Mouse (Mus musculus) fibroblast of lung, adult 2 months (primary cell): Measurements from ENCODE around the gene Gpr34.

Source experiments
- DNase-seq: peaks from one replicate; pipeline ENCODE4 v3.0.0-alpha.2; 2011; ENCODE audit warnings: low read depth

Gene Gpr34

GRCm38 (mm10) chrX:13631599-13632283 lies at the start of gene Gpr34:
Gene Gpr34 (plus strand): TSS chrX:13632089.
- DNase-seq = no peak

DNA sequence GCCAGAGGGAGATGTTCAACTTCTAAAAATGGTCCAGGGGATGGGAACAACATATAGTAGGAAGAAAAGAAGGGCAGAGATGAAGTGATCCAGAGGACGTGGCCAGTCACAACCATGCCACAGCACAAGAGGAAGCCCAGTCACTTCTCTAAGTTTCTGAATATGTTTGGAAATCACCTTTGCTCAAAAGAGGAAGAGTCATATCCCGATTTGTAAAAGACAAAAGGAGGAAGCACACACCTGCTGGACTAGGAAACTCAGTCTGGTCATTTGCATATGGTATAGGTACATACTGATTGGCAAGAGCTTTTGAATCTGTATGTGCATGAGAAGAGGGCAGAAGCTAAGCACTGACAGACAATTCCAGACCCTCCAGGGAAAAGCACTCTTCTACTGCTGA lies 32.5 kb upstream of the Gpr34 start:
- no peak for DNase-seq

- DNase-seq = no peak
These were observed 31.9 kb upstream of the Gpr34 start for GRCm38 (mm10) chrX:13599966-13600365.

DNA sequence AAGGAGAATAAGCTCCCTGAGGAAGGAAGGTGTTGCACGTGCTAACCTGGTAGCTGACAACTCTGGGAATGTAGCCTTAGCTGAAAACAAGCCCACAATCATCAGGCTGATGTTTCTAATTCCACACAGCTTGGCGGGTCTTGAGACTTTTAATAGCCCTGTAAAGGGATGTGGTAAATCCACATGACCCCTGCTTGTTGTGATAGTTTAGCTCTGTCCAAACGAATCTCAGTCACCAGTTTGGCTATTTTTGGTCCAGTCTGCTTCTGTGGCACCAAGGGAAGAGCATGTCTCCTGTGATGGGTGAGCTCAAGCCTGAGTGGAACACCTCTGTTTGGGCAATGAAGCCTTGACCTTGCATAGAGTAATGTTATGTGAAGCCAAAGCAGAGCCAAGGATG lies 25.1 kb upstream of the Gpr34 start:
- no peak for DNase-seq

GRCm38 (mm10) chrX:13607752-13608151 lies 24.1 kb upstream of the Gpr34 start:
- no peak for DNase-seq

DNA sequence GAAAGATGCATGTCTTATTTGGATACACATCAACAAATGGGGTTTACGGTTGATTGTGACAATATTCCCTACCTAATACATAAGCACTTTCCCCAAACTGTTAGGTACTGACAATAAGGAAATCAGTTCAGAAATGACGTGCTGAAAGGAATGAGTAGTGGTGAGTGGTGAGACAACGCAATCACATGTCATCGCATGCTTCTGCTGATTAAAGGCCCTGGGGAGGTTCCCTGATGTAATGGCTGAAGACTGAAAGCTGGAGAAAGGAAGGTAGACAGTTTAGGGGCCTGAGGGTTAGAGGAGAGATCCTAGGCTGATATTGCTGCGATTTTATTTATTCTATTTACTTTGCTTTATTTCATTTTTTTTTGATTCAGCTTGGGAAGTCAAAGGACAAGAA lies 20.8 kb upstream of the Gpr34 start:
- DNase-seq = no peak

- DNase-seq = no peak
These were observed 19.8 kb upstream of the Gpr34 start for GRCm38 (mm10) chrX:13612115-13612514.

DNA sequence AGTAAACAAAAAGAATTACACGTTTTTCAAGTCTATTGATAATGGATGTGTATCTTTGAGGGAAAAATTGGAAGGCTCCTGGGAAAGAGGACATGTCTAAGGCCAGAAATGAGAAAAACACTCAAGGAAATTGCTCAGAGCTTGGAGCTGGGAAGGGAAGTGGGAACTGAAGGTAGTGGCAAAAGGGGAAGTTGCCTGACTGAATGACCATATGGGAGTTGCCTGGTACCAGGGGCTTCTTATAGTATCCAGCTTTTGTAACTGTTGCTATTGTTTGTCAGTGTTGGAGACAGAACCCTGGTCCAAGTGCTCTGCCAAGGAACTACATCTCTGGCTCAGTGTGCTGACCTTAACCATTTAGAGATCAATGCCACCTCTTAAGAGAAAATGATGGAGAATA lies 15.2 kb upstream of the Gpr34 start:
- no peak for DNase-seq

DNA sequence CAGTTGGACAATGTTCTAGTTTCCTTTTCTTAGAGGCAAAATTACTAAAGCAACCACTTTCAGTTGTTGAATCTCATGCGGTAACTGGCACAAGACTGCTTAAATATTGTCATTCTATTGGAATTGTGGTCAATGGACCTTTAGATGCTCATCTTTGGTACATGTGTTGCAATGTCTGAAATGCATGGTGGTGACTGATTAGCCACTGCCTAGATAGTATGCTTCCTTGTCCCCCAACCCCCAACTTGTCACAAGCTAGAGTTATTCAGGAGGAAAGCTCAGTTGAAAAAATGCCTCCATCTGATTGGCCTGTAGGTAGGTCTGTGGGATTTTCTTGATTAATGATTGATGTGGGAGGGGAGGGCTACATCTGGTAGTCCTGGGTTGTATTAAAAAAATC lies 14.6 kb upstream of the Gpr34 start:
- DNase-seq = no peak

- no peak for DNase-seq
These were observed 13.4 kb upstream of the Gpr34 start for GRCm38 (mm10) chrX:13618476-13618875.

- DNase-seq = no peak
These were observed 10.4 kb upstream of the Gpr34 start for GRCm38 (mm10) chrX:13621473-13621872.

GRCm38 (mm10) chrX:13622654-13623053 lies 9.2 kb upstream of the Gpr34 start:
- DNase-seq = no peak

DNA sequence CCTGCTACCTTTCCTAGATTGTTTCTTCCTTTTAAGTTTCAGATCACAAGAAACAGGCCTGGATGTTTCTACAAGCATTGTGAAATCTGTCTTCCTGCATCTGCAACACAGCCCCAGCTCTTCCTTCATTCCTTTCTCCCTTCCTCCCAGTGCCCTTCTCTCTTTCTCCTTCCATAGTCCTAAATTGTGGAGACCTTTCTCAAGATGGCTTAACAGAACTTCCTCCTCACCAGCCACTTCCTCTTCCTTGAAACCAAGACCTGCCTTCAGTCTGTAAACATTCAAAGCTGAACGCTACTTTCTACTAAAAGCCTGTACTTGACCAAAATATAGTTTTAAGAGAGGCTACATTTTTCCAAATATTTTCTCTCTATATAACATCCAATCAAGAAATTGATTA lies 4.5 kb downstream of the Gpr34 start:
- no peak for DNase-seq

DNA sequence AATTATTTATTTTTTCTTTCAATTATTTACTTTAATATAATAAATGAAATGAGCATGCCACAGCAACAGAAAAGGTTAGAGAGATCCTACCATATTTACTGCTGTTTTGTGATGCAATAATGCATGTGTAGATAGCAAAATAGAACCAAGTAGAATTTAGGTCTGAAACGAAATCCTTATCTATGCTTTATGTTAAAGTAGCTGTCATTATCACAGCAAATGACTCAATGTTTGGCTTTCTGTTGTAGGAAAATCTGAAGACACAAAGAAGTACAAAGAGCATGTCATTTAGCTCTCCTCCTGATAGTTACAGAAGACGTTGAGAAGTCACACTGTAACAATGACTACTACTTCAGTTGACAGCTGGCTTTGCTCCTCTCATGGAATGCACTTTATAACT lies 7.0 kb downstream of the Gpr34 start:
- DNase-seq = no peak

DNA sequence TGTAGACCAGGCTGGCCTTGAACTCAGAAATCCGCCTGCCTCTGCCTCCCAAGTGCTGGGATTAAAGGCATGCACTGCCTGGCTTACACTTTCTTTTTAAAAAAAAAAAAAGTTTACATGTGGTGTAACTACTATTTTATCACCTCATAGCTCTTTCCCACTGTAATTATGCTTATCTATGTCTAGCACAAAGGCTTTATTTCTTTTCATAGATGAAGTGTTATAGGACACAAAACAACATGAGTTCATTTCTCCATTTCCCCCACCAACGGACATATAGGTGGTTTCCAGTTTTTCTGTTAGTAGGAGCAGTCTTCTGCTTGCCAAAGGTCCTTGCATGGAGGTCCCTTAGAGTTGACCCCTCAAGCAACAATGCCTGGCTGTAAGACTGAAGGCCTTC lies 20.0 kb downstream of the Gpr34 start:
- DNase-seq = no peak

- no peak for DNase-seq
These were observed 20.4 kb downstream of the Gpr34 start for GRCm38 (mm10) chrX:13652291-13652690.

DNA sequence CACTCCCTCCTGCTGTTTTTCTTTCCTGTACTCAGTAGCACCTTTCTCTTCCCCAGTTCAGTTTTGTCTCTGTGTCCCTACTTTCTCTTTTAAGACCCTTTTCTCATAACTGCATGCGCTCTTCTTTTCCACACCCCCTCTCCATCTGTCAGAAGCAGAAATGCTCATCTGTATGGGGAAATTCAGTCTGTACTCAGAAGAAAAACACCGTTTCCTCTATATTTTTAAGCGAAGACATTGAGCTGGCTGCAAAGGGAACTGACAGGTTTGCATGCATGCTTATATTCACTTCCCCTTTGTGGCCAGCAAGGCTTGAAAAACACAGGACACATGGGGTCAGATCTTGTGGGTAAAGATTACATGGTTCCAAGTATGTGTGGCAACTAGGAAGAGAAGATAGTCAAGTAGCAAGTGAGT lies 23.1 kb downstream of the Gpr34 start:
- DNase-seq = no peak

GRCm38 (mm10) chrX:13655906-13656305 lies 24.0 kb downstream of the Gpr34 start:
- DNase-seq = no peak

DNA sequence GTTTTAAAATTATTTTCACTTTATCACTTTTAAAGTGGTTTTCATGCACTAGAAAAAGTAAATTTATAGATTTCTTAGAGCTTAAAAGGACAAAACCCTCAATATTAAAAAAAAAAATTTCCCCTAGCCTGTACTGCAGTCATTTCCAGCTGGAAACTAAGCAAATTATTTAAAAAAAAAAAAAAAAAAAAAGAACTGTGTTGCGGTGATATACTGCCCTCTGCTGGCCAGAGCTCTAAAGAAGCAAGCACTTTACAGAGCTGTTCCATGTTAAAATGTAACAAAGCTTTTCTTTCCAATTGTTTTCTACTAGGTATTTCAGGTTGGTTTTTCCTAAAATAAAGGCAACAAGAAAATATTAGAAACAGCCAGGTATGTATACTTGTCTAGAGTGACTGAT lies 24.8 kb downstream of the Gpr34 start:
- DNase-seq = no peak

DNA sequence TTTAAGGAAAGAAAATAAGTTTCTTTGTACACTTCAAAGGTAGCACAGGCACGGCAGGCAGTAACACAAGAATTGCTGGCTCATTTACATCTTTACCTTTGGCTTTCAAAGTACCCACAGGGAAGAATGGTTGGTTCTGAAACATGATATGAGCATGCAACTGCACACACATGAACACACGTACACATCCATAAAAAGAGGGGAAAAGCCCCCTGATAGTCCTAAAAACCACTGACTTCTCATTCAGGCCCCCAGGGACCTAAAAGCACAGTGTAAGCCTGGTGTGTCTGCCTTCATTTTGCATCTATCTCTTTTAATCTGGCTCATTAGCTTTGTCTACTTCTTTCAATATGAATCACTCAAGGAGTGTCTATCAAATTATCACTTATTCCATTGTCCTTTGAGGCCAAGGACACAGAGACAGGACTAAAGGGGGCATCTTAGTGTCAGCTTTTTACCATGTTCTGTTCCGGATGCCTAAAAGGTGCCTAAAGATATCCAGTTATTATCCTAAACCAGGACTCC lies 26.8 kb downstream of the Gpr34 start:
- DNase-seq = no peak

GRCm38 (mm10) chrX:13659201-13659890 lies 27.5 kb downstream of the Gpr34 start:
- no peak for DNase-seq

DNA sequence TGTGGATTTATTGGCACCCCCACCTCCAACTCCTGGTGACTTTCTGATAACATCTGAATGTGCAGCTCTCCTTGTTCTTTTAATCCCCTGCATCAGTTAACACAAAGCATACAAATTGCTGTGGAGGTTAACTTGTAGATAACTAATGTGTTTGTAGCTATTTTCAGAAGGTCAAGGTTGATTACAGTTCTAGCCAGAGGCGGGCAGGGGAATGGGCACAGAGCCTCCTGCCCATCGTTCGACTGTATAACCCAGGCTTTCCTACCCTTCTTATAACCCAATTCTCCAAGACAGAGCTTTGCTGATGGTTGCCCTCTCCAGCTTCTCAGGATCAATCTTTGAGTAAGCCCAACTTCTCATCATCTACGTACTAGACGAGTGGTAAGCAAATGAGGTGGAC lies 29.2 kb downstream of the Gpr34 start, which contains the start of gene Gpr82:
Gene Gpr82, plus strand, starts transcription at position 301 of the 400 bp plus-strand sequence.
- DNase-seq = no peak

GRCm38 (mm10) chrX:13668867-13669266 lies 37.0 kb downstream of the Gpr34 start:
- no peak for DNase-seq

GRCm38 (mm10) chrX:13670342-13670741 lies 38.5 kb downstream of the Gpr34 start:
- no peak for DNase-seq
